Mouse (Mus musculus): ENCODE measurements around the gene Styk1.

GRCm38 (mm10) chr6:131264175-131264574 is 89.2 kb downstream of the Styk1 start:
- no peak for TF ChIP-seq GATA1 (IDR thresholded peaks at IDR 0.05; ENCODE audit: borderline replicate concordance, low read length)
- no peak for TF ChIP-seq FLI1 (IDR thresholded peaks at IDR 0.05; ENCODE audit: low read length)
